Mouse (Mus musculus) spleen, adult 2 months (tissue): ENCODE measurements around the gene Rcn1.

Experiments used
- CTCF ChIP-seq: fragments of 200-500 bp; IDR thresholded peaks from 2 replicates; pipeline ENCODE4 v1.5.1; 2011; ENCODE audit warnings: mild to moderate bottlenecking, inconsistent platforms; ENCODE audit not compliant: insufficient read depth, insufficient read length, insufficient replicate concordance; ENCODE audit errors: extremely low read depth
- POLR2A ChIP-seq: fragments of 200-500 bp; IDR thresholded peaks from 2 replicates; pipeline ENCODE4 v1.6.1; 2011; ENCODE audit warnings: low read depth, low read length, inconsistent platforms

- TF ChIP-seq CTCF (no peak), POLR2A (no peak)
Measured at GRCm38 (mm10) chr2:105399085-105399891, at the start of gene Rcn1.
